Mouse (Mus musculus): Measurements from ENCODE around the gene Gm49361. TPM values are rescaled to one million over a fixed set of nuclear protein-coding genes. Genes with fewer than 3 reads are reported as not detected.
A peak's percentile ranks its signal among the peaks of the same experiment; 100 is the strongest.

Gene Gm49361
- polyA plus RNA-seq, 1 experiment: not detected

- Histone ChIP-seq H3K79me2 (ENCODE audit: control insufficient read depth, insufficient read depth) (no peaks in the 10 kb centered on the region), H3K79me3 (ENCODE audit: low read depth) (no peaks in the 10 kb centered on the region), H3ac (ENCODE audit: control insufficient read depth, insufficient read length, low read depth) (no peak overlapping the region), H3K4me3 (ENCODE audit: insufficient read depth, poor library complexity, severe bottlenecking) (no peak overlapping the region), H3K27me3 (ENCODE audit: control insufficient read depth, insufficient read depth, insufficient read length) (no peaks in the 10 kb centered on the region), H3K36me3 (ENCODE audit: control insufficient read depth, insufficient read depth) (no peaks in the 10 kb centered on the region)
- no peak for TF ChIP-seq FOSL1 (IDR thresholded peaks at IDR 0.05; ENCODE audit: insufficient read depth, low read length, poor library complexity, severe bottlenecking)
- no peak for TF ChIP-seq MYOG (IDR thresholded peaks at IDR 0.05; ENCODE audit: control insufficient read depth, extremely low read depth, insufficient read length)
- TF ChIP-seq MAX (IDR thresholded peaks at IDR 0.05): no peak
- no peak for TF ChIP-seq USF1 (IDR thresholded peaks at IDR 0.05; ENCODE audit: low read depth)
- no peak for TF ChIP-seq CEBPB (IDR thresholded peaks at IDR 0.05; ENCODE audit: low read depth)
- no peak for TF ChIP-seq MYOD1 (IDR thresholded peaks at IDR 0.05; ENCODE audit: control insufficient read depth, insufficient read length, low read depth)
- no peak for TF ChIP-seq CTCF (IDR thresholded peaks at IDR 0.05; ENCODE audit: control insufficient read depth, insufficient read depth, insufficient read length)
Observed at GRCm38 (mm10) chr14:57772157-57772815, 26.4 kb upstream of the Gm49361 start.

GRCm38 (mm10) chr14:57769102-57769501, 23.2 kb upstream of the Gm49361 start:
- no peaks in the 10 kb centered on the region for H3K79me3 ChIP-seq (ENCODE audit: low read depth)
- H3K27me3 ChIP-seq (ENCODE audit: control insufficient read depth, insufficient read depth, insufficient read length): no peaks in the 10 kb centered on the region
- no peak overlapping the region for H3ac ChIP-seq (ENCODE audit: control insufficient read depth, insufficient read length, low read depth)
- no peak overlapping the region for H3K4me3 ChIP-seq (ENCODE audit: insufficient read depth, poor library complexity, severe bottlenecking)
- no peaks in the 10 kb centered on the region for H3K79me2 ChIP-seq (ENCODE audit: control insufficient read depth, insufficient read depth)
- TF ChIP-seq MYOG (IDR thresholded peaks at IDR 0.05; ENCODE audit: control insufficient read depth, extremely low read depth, insufficient read length) (no peak), MYOD1 (IDR thresholded peaks at IDR 0.05; ENCODE audit: control insufficient read depth, insufficient read length, low read depth) (no peak), CEBPB (IDR thresholded peaks at IDR 0.05; ENCODE audit: low read depth) (no peak), FOSL1 (IDR thresholded peaks at IDR 0.05; ENCODE audit: insufficient read depth, low read length, poor library complexity, severe bottlenecking) (no peak), CTCF (IDR thresholded peaks at IDR 0.05; ENCODE audit: control insufficient read depth, insufficient read depth, insufficient read length) (no peak), USF1 (IDR thresholded peaks at IDR 0.05; ENCODE audit: low read depth) (no peak), MAX (IDR thresholded peaks at IDR 0.05) (no peak)
- no peaks in the 10 kb centered on the region for H3K36me3 ChIP-seq (ENCODE audit: control insufficient read depth, insufficient read depth)

- TF ChIP-seq MAX (IDR thresholded peaks at IDR 0.05) (peak; percentile 95), USF1 (IDR thresholded peaks at IDR 0.05; ENCODE audit: low read depth) (no peak), FOSL1 (IDR thresholded peaks at IDR 0.05; ENCODE audit: insufficient read depth, low read length, poor library complexity, severe bottlenecking) (no peak), MYOD1 (IDR thresholded peaks at IDR 0.05; ENCODE audit: control insufficient read depth, insufficient read length, low read depth) (no peak), CEBPB (IDR thresholded peaks at IDR 0.05; ENCODE audit: low read depth) (peak; percentile 72), CTCF (IDR thresholded peaks at IDR 0.05; ENCODE audit: control insufficient read depth, insufficient read depth, insufficient read length) (no peak)
- H3ac ChIP-seq (ENCODE audit: control insufficient read depth, insufficient read length, low read depth): no peak overlapping the region
Observed at GRCm38 (mm10) chr14:57760447-57761412, 14.8 kb upstream of the Gm49361 start.

GRCm38 (mm10) chr14:57758237-57758636, 12.3 kb upstream of the Gm49361 start, which contains the start of gene Lats2:
Gene Lats2 (minus strand): TSS chr14:57758388.
- Histone ChIP-seq H3K4me3 (ENCODE audit: insufficient read depth, poor library complexity, severe bottlenecking) (no peak within 1 kb of the TSS), H3K27me3 (ENCODE audit: control insufficient read depth, insufficient read depth, insufficient read length) (no peaks in the 10 kb centered on the region), H3K36me3 (ENCODE audit: control insufficient read depth, insufficient read depth) (no peaks in the 10 kb centered on the region), H3K79me2 (ENCODE audit: control insufficient read depth, insufficient read depth) (no peaks in the 10 kb centered on the region), H3K79me3 (ENCODE audit: low read depth) (no peaks in the 10 kb centered on the region), H3ac (ENCODE audit: control insufficient read depth, insufficient read length, low read depth) (no peak within 1 kb of the TSS)
- no peak for TF ChIP-seq MYOG (IDR thresholded peaks at IDR 0.05; ENCODE audit: control insufficient read depth, extremely low read depth, insufficient read length)
- TF ChIP-seq FOSL1 (IDR thresholded peaks at IDR 0.05; ENCODE audit: insufficient read depth, low read length, poor library complexity, severe bottlenecking): no peak
- no peak for TF ChIP-seq CEBPB (IDR thresholded peaks at IDR 0.05; ENCODE audit: low read depth)
- no peak for TF ChIP-seq MYOD1 (IDR thresholded peaks at IDR 0.05; ENCODE audit: control insufficient read depth, insufficient read length, low read depth)
- no peak for TF ChIP-seq USF1 (IDR thresholded peaks at IDR 0.05; ENCODE audit: low read depth)
- TF ChIP-seq MAX (IDR thresholded peaks at IDR 0.05): no peak
- TF ChIP-seq CTCF (IDR thresholded peaks at IDR 0.05; ENCODE audit: control insufficient read depth, insufficient read depth, insufficient read length): no peak

More at GRCm38 (mm10) chr14:57760447-57761412, 14.8 kb upstream of the Gm49361 start:
- H3K4me3 ChIP-seq (ENCODE audit: insufficient read depth, poor library complexity, severe bottlenecking): no peak overlapping the region
- no peaks in the 10 kb centered on the region for H3K79me3 ChIP-seq (ENCODE audit: low read depth)
- H3K27me3 ChIP-seq (ENCODE audit: control insufficient read depth, insufficient read depth, insufficient read length): no peaks in the 10 kb centered on the region
- H3K79me2 ChIP-seq (ENCODE audit: control insufficient read depth, insufficient read depth): no peaks in the 10 kb centered on the region
- H3K36me3 ChIP-seq (ENCODE audit: control insufficient read depth, insufficient read depth): no peaks in the 10 kb centered on the region

GRCm38 (mm10) chr14:57756094-57756493, 10.2 kb upstream of the Gm49361 start:
- Histone ChIP-seq H3ac (ENCODE audit: control insufficient read depth, insufficient read length, low read depth) (no peak overlapping the region), H3K36me3 (ENCODE audit: control insufficient read depth, insufficient read depth) (no peaks in the 10 kb centered on the region), H3K79me2 (ENCODE audit: control insufficient read depth, insufficient read depth) (no peaks in the 10 kb centered on the region), H3K79me3 (ENCODE audit: low read depth) (no peaks in the 10 kb centered on the region), H3K27me3 (ENCODE audit: control insufficient read depth, insufficient read depth, insufficient read length) (no peaks in the 10 kb centered on the region), H3K4me3 (ENCODE audit: insufficient read depth, poor library complexity, severe bottlenecking) (no peak overlapping the region)
- no peak for TF ChIP-seq MAX (IDR thresholded peaks at IDR 0.05)
- TF ChIP-seq CEBPB (IDR thresholded peaks at IDR 0.05; ENCODE audit: low read depth): peak; percentile 7
- no peak for TF ChIP-seq CTCF (IDR thresholded peaks at IDR 0.05; ENCODE audit: control insufficient read depth, insufficient read depth, insufficient read length)
